Mouse (Mus musculus) spleen, embryonic (tissue): ENCODE measurements around the gene Nacc2.

Experiments
- CTCF ChIA-PET: fragments of 350-600 bp; sonication (Branson Sonifier 250); formaldehyde crosslinking; loops from one replicate; lab custom pipeline; 2022; lab: Charles Lee

Nacc2 gene

GRCm38 (mm10) chr2:26139545-26140206, 16.7 kb upstream of the Nacc2 start:
- CTCF ChIA-PET, result no interaction called here

DNA sequence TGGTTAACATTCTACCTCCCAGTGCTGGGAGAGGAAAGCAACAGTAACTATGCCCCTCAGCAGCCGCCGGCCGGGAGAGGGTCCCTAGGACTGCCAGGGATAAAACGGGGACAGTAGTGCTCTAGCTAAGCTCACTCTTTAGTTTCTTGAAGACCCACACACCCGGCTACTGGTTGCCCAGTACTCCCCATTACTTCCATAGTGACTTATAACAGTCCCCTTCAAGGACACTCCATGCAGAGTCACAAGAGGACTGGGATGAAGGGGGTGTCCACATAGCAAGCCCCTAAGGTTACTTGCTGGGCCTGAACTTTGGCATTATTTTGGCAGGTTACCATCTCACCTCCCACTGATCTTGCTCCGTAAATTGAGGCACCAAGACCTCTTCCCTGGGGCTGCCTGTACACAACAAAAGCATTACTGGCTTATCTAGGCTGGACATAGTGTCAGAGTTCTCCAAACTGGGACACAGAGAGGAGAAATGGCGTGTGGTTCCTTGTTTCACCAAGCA, 16.1 kb upstream of the Nacc2 start:
- CTCF ChIA-PET, result no interaction called here

DNA sequence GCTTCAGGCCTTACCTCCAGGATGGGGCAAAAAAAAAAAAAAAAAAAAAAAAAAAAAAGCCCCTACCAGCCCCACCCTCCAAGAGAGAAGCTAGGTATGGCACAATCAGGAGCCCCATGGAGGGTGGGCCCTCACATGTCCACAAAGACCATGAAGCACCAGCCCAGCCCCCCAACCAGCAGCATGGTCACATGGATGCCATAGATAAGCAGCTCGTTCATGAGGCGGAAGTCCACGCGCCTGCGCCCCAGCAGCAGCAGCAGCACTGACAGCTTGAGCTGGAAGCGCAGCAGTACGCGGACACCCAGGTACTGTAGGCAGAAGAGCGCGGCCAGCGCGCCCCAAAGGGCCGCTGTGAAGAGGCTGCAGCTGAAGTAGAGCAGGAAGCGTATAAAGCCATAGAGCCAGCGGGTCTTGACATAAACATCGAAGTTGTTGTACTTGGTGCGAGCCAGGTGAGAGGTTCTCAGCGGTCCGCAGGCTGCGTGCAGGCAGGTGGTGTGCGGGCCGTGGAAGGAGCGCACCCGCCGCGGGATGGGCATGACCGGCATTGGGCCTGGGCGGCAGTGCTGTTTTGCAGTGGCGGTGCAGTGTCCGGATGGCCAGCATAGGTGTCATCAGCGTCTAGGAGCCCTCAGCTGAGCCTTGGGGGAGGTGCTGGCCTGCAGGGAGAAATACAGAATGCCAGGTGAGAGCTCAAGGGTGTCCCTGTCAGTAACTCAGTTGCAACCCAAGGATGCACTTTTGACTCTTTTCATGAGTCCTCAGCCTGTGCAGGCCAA, 15.4 kb upstream of the Nacc2 start:
- CTCF ChIA-PET, result interaction anchor here (0.6 kb wide), 1 partner anchor 140 kb away, joined by 3 read pairs; no protein-coding TSS in a partner anchor

- CTCF ChIA-PET, result no interaction called here
Measured at GRCm38 (mm10) chr2:26134591-26134990, 11.6 kb upstream of the Nacc2 start.

DNA sequence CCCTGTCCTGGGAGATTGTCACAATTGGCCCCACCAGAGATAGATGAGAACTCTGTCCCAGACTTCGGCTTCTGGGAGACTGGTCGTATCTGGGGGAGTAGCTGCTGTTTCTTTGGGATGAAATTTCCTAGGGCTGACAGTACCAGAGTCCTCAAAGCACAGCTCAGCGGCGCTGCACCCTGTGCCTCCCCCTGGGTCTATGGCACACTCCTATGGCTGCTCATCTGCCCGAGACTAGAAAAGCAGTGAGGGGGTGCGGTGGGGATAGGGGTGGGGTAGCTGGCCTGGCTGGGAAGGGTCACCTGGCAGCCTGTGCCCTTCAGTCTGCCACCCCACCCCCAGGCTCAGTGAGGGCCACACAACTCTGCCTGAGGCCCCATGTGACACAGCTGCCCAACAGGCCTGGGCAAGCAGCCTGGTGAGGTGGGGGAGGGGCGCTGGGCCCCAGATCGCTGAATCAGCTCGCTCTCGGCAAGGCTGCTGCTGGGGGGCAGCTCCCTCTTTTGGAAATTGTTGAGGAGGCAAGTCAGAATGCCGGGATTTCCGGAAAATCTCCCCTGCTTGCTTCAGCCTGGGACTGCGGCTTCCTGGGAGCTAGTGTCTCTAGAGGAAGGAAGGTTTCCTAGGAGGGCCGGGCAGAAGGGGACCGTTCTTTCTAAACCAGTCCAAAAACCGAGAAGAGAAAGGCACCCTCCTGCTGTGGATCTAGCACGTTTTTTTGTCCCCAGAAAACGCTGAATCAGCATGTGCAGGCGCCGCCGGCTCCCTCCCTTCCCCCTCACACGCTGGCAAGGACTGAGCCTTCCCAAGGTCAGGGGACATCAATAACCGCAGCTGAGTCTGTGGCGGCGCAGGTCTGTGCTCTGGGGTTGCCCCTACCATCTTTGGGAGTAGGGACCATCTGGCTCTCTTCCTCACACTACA, 9.9 kb upstream of the Nacc2 start:
- CTCF ChIA-PET, result no interaction called here

DNA sequence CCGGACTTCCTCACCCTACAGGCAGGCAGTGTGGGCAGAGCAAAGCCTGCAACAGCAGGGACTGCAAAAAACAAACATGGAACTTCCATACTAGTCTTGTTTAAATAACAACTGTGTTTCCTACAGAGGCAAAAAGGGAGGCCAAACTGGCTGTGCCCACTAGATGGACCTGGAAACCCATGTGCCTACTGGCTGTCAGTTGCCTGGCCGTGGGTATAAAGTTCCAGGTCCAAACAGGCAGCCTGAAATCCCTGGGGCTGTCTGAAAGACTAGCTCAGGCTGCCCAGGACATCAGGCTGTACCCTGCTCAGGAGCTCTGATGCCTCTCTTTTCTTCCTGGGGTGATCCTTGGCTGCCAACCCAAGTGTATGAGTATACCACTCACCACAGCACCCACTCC, 8.3 kb upstream of the Nacc2 start:
- CTCF ChIA-PET, result interaction anchor here (0.6 kb wide), 1 partner anchor 91 kb away, joined by 3 read pairs; no protein-coding TSS in a partner anchor

- CTCF ChIA-PET, result no interaction called here
Measured at GRCm38 (mm10) chr2:26129962-26130361, 6.9 kb upstream of the Nacc2 start.

DNA sequence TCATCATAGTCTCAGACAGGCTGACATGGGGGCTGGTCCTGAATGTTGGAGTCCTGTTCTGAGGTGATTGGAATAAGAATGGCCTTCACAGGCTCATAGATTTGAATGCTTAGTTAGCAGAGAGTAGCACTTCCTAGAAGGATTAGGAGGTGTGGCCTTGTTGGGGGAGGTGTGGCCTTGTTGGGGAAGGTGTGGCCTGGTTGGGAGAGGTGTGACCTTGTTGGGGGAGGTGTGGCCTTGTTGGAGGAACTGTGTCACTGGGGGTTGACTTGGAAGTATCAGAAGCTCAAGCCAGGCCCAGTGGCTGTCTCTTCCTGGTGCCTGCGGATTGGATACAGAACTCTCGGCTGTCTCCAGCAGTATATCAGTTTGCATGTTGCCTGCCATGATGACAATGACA, 6.3 kb upstream of the Nacc2 start:
- CTCF ChIA-PET, result no interaction called here

- CTCF ChIA-PET, result no interaction called here
Measured at GRCm38 (mm10) chr2:26122171-26123078, 595 bp downstream of the Nacc2 start.

DNA sequence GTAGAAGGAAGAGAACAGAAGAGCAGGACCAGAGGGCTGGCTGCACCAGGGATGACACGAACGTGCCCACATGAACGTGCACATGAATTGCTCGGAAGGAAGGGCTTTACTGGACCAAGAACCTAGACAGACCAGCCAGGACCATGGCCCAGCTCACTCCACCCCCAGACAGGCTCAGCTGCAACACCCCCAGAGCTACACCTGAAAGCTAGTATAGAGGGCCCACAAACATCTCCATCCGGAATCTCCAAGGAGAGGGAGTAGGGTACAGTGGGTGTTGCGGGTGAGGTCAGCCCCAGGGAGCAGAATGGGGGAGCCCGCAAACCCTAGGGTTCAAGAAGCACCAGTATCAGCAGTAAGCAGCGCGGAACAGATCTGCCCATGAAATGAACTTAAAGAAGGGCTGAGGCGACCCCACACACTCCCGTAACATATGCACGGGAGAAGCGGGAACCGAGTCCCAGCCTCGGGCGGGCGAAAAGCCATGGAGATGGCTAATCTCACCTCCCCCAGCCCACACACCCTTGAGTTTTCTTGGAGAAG, 1.4 kb downstream of the Nacc2 start:
- CTCF ChIA-PET, result no interaction called here

- CTCF ChIA-PET, result no interaction called here
Measured at GRCm38 (mm10) chr2:26119626-26120025, 3.4 kb downstream of the Nacc2 start.

GRCm38 (mm10) chr2:26119310-26119592, 3.8 kb downstream of the Nacc2 start:
- CTCF ChIA-PET, result no interaction called here

GRCm38 (mm10) chr2:26118584-26119309, 4.3 kb downstream of the Nacc2 start:
- CTCF ChIA-PET, result interaction anchor here (0.6 kb wide), 1 partner anchor 34 kb away, joined by 3 read pairs; no protein-coding TSS in a partner anchor

- CTCF ChIA-PET, result no interaction called here
Measured at GRCm38 (mm10) chr2:26117580-26117979, 5.4 kb downstream of the Nacc2 start.

- CTCF ChIA-PET, result no interaction called here
Measured at GRCm38 (mm10) chr2:26116550-26116949, 6.5 kb downstream of the Nacc2 start.

DNA sequence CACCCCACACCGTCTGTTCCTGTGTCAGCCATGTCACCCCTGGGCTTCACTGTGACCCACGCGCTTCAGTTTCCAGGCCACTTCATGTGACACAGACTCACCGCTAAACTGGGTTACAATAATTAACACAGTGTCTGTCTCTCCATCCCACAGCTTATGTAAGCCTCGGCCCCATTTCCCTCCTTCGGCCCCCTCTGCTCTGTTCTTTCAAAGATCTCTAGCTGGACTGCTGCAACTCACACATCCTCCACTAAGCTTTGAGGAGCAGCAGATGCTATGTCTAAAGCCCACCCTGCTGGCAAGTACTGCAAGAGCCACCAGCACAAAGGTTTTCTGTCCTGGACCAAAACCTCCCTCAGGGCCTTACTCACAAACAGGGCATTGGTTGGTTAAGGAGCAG, 7.8 kb downstream of the Nacc2 start:
- CTCF ChIA-PET, result no interaction called here

DNA sequence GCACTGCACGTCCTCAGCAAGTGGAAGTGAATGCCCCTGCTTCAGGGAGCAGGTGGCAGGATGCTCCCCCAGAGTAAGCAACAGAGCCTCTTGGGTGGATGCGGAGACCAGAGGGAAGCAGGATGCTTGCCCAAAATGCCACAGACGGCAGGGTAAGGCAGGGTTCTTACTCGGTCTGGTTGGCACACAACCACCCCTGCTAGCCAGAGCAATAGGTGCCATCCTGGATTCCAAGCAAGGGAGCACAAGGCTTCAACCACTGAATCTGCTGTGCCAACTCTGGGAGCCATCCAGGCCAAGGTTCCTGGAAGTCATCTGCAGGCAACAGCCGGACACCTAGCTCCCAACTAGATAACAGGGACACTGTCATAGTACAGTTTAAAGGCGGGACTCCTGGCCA, 14.8 kb downstream of the Nacc2 start:
- CTCF ChIA-PET, result no interaction called here

GRCm38 (mm10) chr2:26107011-26107410, 16.0 kb downstream of the Nacc2 start:
- CTCF ChIA-PET, result no interaction called here

DNA sequence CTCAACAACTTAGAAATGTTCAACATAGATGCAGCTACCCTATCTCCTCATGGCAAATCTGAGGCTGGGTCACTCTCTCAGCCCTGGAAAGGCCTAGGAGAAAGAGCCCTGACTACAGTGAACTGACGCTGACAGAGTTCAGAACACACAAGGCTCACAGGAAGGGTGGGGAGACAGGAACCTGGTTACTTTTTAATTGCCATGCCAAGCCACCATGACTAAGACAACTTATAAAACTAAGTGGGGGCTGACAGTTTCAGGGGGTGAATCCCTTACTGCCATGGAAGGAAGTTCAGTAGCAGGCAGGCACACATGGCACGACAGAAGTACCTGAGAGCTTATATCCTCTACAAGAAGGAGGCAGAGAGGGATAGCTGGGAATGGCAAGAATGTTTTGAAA, 16.8 kb downstream of the Nacc2 start:
- CTCF ChIA-PET, result no interaction called here

GRCm38 (mm10) chr2:26100296-26100695, 22.7 kb downstream of the Nacc2 start:
- CTCF ChIA-PET, result no interaction called here
